Mouse (Mus musculus) heart, adult 2 months (tissue): ENCODE measurements at regions not wholly inside any gene's neighbourhood (a gene's known extent, or its start where the extent isn't known, plus 50 kb on each side); places are given as distances from the start of the nearest gene placed in this dataset.

ENCODE experiments used
- DNase-seq, 2 experiments: peaks; one replicate each; pipeline ENCODE4 v3.0.0; 2021
- H3K27ac ChIP-seq: fragments of 200-600 bp; 2 replicates; pipeline ENCODE4 v1.8.1; 2022
- H3K27me3 ChIP-seq: fragments of 200-500 bp; 2 replicates; pipeline ENCODE4 v1.6.1; 2012; ENCODE audit warnings: mild to moderate bottlenecking, low read length, inconsistent platforms, mixed read lengths; ENCODE audit not compliant: control insufficient read depth, insufficient read depth
- H3K36me3 ChIP-seq: fragments of 200-500 bp; 2 replicates; pipeline ENCODE4 v1.6.1; 2012; ENCODE audit warnings: low read length, inconsistent platforms; ENCODE audit not compliant: control insufficient read depth, insufficient read depth
- H3K4me1 ChIP-seq: fragments of 200-500 bp; 2 replicates; pipeline ENCODE4 v1.6.1; 2011; ENCODE audit warnings: low read length; ENCODE audit not compliant: control insufficient read depth, insufficient read depth
- H3K4me3 ChIP-seq: fragments of 200-600 bp; 2 replicates; pipeline ENCODE4 v1.8.1; 2022
- H3K79me2 ChIP-seq: fragments of 200-500 bp; replicated peaks from 2 replicates; pipeline ENCODE4 v1.6.1; 2012; ENCODE audit warnings: mild to moderate bottlenecking, inconsistent platforms, low read length, moderate library complexity, mixed read lengths; ENCODE audit not compliant: control insufficient read depth, insufficient read depth
- H3K9ac ChIP-seq: fragments of 200-500 bp; 2 replicates; pipeline ENCODE4 v1.6.1; 2012; ENCODE audit warnings: low read depth, mild to moderate bottlenecking, control low read depth, inconsistent platforms, low read length, mixed read lengths
- CTCF ChIP-seq: fragments of 200-600 bp; IDR thresholded peaks from 2 replicates; pipeline ENCODE4 v1.8.1; 2022; ENCODE audit warnings: antibody characterized with exemption, mild to moderate bottlenecking, moderate library complexity
- EP300 ChIP-seq: fragments of 200-500 bp; IDR thresholded peaks from 2 replicates; pipeline ENCODE4 v1.6.1; 2011; ENCODE audit warnings: low read depth, low read length, control low read depth; ENCODE audit not compliant: insufficient read depth
- POLR2A ChIP-seq: fragments of 200-500 bp; IDR thresholded peaks from 2 replicates; pipeline ENCODE4 v1.6.1; 2011; ENCODE audit warnings: mild to moderate bottlenecking, low read depth, low read length, control low read depth; ENCODE audit not compliant: insufficient read depth
- WGBS: fragments of 180-500 bp; shearing (Covaris S2); methylation state at CpG from one replicate; pipeline ENCODE4 v1.1.7; 2018; 5-methylcytosine and 5-hydroxymethylcytosine counted together
- intact Hi-C: fragments of 180-260 bp; cut with DNase I; formaldehyde crosslinking; loops from one replicate; pipeline ENCODE4 v1.15.1; 2025

DNA sequence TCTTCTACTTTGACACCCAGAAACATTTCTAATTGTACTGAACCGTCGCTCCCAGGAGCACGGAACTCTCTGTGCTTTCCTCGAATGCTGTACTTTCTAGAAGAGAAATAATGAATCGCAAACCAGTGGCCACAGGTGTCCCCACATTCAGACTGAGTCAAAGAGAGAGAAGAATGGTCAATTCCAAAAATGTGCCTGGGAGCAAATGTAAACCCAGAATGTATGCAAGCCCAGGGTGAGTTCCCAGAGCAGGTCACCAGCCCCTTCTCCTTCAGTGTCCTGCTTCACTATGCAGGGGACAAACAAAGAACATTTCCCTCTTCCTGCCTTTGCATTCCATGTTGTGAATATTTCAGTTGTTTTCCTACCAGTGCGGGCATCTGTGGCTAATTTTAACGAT, 141.7 kb upstream of the Dkk2 start:
- H3K79me2 ChIP-seq = no peaks in the 10 kb centered on the region
- H3K27me3 ChIP-seq = no peaks in the 10 kb centered on the region
- H3K4me1 ChIP-seq = no peaks in the 10 kb centered on the region
- intact Hi-C loops = no loop called here
- no peaks in the 10 kb centered on the region for H3K36me3 ChIP-seq
- H3K4me3 ChIP-seq = no peak overlapping the region
- 80% methylated on average over 7 of the region's 7 CpGs for WGBS
- no peak overlapping the region for H3K9ac ChIP-seq
- H3K27ac ChIP-seq = no peak overlapping the region
- DNase-seq = no peak
- TF ChIP-seq EP300 (no peak), POLR2A (no peak), CTCF (no peak)

DNA sequence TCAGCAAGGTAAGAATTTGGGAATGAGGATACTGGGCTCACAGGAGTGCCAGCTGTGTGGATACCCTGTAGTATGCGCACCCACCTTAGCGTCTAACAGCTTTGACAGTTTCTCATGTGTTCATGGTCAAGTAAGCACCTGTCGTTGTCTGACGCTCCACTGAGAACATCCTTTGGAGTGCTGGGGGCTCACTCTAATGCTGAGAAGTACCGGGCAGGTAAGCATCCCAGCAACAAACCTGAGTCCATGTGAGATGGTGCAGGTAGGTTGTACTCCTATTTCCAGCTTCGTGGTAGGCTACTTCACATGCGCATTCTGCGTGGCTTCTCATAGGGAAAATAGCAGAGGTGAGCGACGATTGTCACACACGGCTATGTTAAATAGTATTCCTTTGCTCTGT, 129.3 kb upstream of the Dkk2 start:
- Histone ChIP-seq H3K27me3 (no peaks in the 10 kb centered on the region), H3K79me2 (no peaks in the 10 kb centered on the region), H3K4me1 (no peaks in the 10 kb centered on the region), H3K9ac (no peak overlapping the region), H3K36me3 (no peaks in the 10 kb centered on the region), H3K27ac (no peak overlapping the region), H3K4me3 (no peak overlapping the region)
- DNase-seq = no peak
- WGBS = 94% methylated on average over 11 of the region's 11 CpGs
- intact Hi-C loops = no loop called here
- TF ChIP-seq EP300 (no peak), POLR2A (no peak), CTCF (no peak)

DNA sequence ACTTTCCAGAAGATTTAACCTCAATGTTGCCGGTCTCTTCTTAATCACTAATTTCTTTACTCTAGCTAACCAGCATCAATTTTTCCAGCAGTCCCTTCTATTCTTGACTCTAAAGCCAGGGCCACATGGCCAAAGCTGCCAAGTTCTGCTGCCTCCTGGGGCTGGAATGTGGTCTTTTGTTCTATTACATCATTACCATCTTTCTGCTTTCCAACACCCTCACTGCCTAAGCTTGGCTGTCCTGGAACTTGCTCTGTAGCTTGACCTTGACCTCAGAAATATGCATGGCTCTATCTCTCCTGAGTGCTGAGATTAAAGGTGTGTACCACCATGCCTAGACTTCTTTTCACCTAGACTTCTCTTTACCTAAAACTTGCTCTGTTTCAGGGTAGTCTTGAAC, 124.5 kb upstream of the Dkk2 start:
- 78% methylated on average over 1 of the region's 1 CpGs for WGBS
- intact Hi-C loops = no loop called here
- no peaks in the 10 kb centered on the region for H3K4me1 ChIP-seq
- no peaks in the 10 kb centered on the region for H3K36me3 ChIP-seq
- no peak overlapping the region for H3K4me3 ChIP-seq
- no peak for TF ChIP-seq POLR2A
- no peak for TF ChIP-seq EP300
- TF ChIP-seq CTCF = no peak
- H3K9ac ChIP-seq = no peak overlapping the region
- DNase-seq = no peak
- no peak overlapping the region for H3K27ac ChIP-seq
- no peaks in the 10 kb centered on the region for H3K79me2 ChIP-seq
- H3K27me3 ChIP-seq = no peaks in the 10 kb centered on the region

DNA sequence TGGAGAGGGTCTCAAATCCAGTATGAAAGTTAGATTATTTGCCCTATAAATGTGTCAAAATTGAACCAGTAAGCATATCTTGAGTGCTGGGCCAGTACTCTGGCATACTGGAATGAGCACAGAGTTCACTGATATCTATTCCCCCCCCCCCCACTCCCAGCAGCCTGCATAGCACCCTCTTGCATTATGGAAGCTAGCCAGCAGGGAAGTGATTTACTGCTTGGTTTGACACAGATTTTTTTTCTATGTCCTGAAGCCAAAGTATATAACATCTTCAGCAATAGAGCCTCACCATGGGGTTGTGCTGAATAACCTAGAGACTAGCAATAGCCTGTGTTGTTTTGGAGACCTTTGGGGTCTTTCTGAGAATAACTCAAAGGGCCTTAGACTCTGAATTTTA, 123.5 kb upstream of the Dkk2 start:
- Histone ChIP-seq H3K4me3 (no peak overlapping the region), H3K36me3 (no peaks in the 10 kb centered on the region), H3K79me2 (no peaks in the 10 kb centered on the region), H3K27ac (no peak overlapping the region), H3K9ac (no peak overlapping the region), H3K27me3 (no peaks in the 10 kb centered on the region), H3K4me1 (no peaks in the 10 kb centered on the region)
- intact Hi-C loops = no loop called here
- TF ChIP-seq POLR2A = no peak
- no peak for TF ChIP-seq EP300
- no peak for TF ChIP-seq CTCF
- DNase-seq = no peak

DNA sequence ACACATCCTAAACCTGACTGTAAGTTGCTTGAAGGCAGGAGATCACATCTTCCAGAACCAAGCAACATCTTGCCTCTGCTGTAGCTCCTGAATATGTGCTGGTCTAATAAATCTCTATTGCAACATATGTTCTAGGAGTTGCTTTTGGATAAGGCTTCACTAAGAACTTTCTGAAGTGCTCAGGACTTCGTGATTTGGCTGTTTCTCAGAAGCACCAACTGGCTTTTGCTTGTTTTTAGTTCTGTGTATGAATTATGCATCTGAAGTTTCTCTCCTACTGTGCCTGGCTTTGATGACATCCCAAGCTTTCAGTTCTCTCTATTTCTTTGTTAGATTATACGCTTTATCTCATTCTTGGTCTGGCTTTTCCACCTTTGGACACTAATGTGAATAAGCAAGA, 122.2 kb upstream of the Dkk2 start:
- Histone ChIP-seq H3K79me2 (no peaks in the 10 kb centered on the region), H3K4me3 (no peak overlapping the region), H3K27ac (no peak overlapping the region), H3K27me3 (no peaks in the 10 kb centered on the region), H3K4me1 (no peaks in the 10 kb centered on the region), H3K9ac (no peak overlapping the region), H3K36me3 (no peaks in the 10 kb centered on the region)
- intact Hi-C loops = no loop called here
- TF ChIP-seq EP300 = no peak
- TF ChIP-seq POLR2A = no peak
- no peak for TF ChIP-seq CTCF
- 81% methylated on average over 2 of the region's 2 CpGs for WGBS
- DNase-seq = no peak

DNA sequence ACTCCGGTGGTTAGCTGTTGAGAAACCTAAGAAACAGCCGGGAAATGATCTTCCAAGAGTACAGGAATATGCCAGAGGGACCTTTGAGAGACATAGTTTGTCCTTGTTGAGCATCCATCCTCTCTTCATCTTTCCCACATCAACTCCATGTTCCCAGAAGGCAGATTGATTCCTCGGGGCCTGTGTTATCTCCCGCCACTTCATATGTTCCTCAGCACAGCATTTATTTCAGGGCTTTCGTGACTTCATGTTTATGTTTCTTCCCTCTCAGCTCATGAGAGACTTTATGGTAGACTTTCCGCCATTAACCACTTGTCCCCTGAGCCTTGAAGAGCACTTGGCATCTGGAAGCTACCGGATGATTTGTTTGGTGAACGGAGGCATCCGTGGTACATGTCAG, 120.1 kb upstream of the Dkk2 start:
- Histone ChIP-seq H3K9ac (no peak overlapping the region), H3K27me3 (no peaks in the 10 kb centered on the region), H3K79me2 (no peaks in the 10 kb centered on the region), H3K27ac (no peak overlapping the region), H3K4me3 (no peak overlapping the region), H3K36me3 (no peaks in the 10 kb centered on the region), H3K4me1 (no peaks in the 10 kb centered on the region)
- TF ChIP-seq EP300 (no peak), POLR2A (no peak), CTCF (no peak)
- intact Hi-C loops = no loop called here
- 87% methylated on average over 9 of the region's 9 CpGs for WGBS
- DNase-seq = no peak
